Mouse (Mus musculus): ENCODE data around the gene Ifi214.
"Not testable (repeated sequence)": the region's sequence is repeated elsewhere in the genome, so short reads cannot be mapped to it uniquely, and the experiment has no call there.

GRCm38 (mm10) chr1:173535791-173536190 is at the start of gene Ifi214:
- TF ChIP-seq GATA1 (IDR thresholded peaks at IDR 0.05; ENCODE audit: borderline replicate concordance, low read length); FLI1 (IDR thresholded peaks at IDR 0.05; ENCODE audit: low read length): not testable (repeated sequence)
